Mouse (Mus musculus) embryonic stem cell, embryonic (primary cell): ENCODE measurements around the gene Atp2a1.

ENCODE experiments used
- CTCF ChIA-PET, 4 experiments: fragments of 300-600 bp in 2 of 4; fragments of 350-600 bp in 2 of 4; sonication (Branson Sonifier 250); formaldehyde crosslinking; loops; one replicate each; lab custom pipeline; 2022; ENCODE audit warnings: inconsistent platforms in 2 of 4; lab: Charles Lee
- POLR2A ChIA-PET, 4 experiments: fragments of 300-600 bp in 2 of 4; fragments of 350-600 bp in 2 of 4; sonication (Branson Sonifier 250); formaldehyde crosslinking; loops; one replicate each; lab custom pipeline; 2022; ENCODE audit warnings: antibody characterized with exemption in 4 of 4, inconsistent platforms in 1 of 4; lab: Charles Lee

The Atp2a1 gene

GRCm38 (mm10) chr7:126465246-126466030 is 2.5 kb upstream of the Atp2a1 start:
- ChIA-PET POLR2A (interaction anchor here (0.6 to 7.6 kb wide), 22 partner anchors 9 to 325 kb away, joined by 3 to 62 read pairs (median 4); partner anchors contain the start of genes Sh2b1 (in 4 of the 4), Eif3c (in 1 of the 4) and Spns1 (in 1 of the 4)), CTCF (interaction anchor here (0.5 to 1.5 kb wide), 17 partner anchors 12 to 243 kb away, joined by 3 to 9 read pairs (median 3); partner anchors contain the start of gene Tufm (in 1 of the 4))

- CTCF ChIA-PET, result interaction anchor here in 3 of 4 experiments (0.5 to 1.1 kb wide), 3 partner anchors 29 to 244 kb away, joined by 3 to 6 read pairs (median 4); no protein-coding TSS in a partner anchor
- POLR2A ChIA-PET, result interaction anchor here (0.6 to 7.6 kb wide), 14 partner anchors 10 to 149 kb away, joined by 3 to 62 read pairs (median 4); partner anchors contain the start of genes Sh2b1 (in 3 of the 4), Eif3c (in 1 of the 4) and Spns1 (in 1 of the 4)
Observed at GRCm38 (mm10) chr7:126464836-126465235, 1.9 kb upstream of the Atp2a1 start.

GRCm38 (mm10) chr7:126464121-126464520 is 1.2 kb upstream of the Atp2a1 start:
- ChIA-PET CTCF (no interaction called here), POLR2A (interaction anchor here in 3 of 4 experiments (1.0 to 7.6 kb wide), 7 partner anchors 10 to 150 kb away, joined by 3 to 62 read pairs (median 4); partner anchors contain the start of genes Sh2b1 (in 2 of the 3) and Eif3c (in 1 of the 3))

- CTCF ChIA-PET, result no interaction called here
- POLR2A ChIA-PET, result interaction anchor here in 3 of 4 experiments (1.0 to 7.6 kb wide), 6 partner anchors 11 to 150 kb away, joined by 3 to 62 read pairs (median 4); partner anchors contain the start of gene Sh2b1 (in 2 of the 3)
Observed at GRCm38 (mm10) chr7:126463547-126463946, 639 bp upstream of the Atp2a1 start.

- CTCF ChIA-PET, result interaction anchor here in 3 of 4 experiments (0.6 to 1.1 kb wide), 4 partner anchors 100 to 392 kb away, joined by 3 to 9 read pairs (median 3); no protein-coding TSS in a partner anchor
- POLR2A ChIA-PET, result interaction anchor here in 3 of 4 experiments (0.6 to 7.6 kb wide), 12 partner anchors 13 to 702 kb away, joined by 3 to 62 read pairs (median 4); partner anchors contain the start of gene Sh2b1 (in 3 of the 3)
Observed at GRCm38 (mm10) chr7:126461626-126462025, 1.3 kb downstream of the Atp2a1 start.

- ChIA-PET CTCF (interaction anchor here in 3 of 4 experiments (0.5 to 1.1 kb wide), 3 partner anchors 24 to 194 kb away, joined by 3 to 4 read pairs (median 3); no protein-coding TSS in a partner anchor), POLR2A (interaction anchor here in 3 of 4 experiments (0.6 to 7.6 kb wide), 6 partner anchors 14 to 127 kb away, joined by 3 to 62 read pairs (median 4); partner anchors contain the start of gene Sh2b1 (in 2 of the 3))
Observed at GRCm38 (mm10) chr7:126460623-126461399, 2.1 kb downstream of the Atp2a1 start.

- CTCF ChIA-PET, result interaction anchor here in 2 of 4 experiments (0.6 to 1.1 kb wide), 2 partner anchors 8 to 295 kb away, joined by 3 read pairs; no protein-coding TSS in a partner anchor
- POLR2A ChIA-PET, result interaction anchor here in 2 of 4 experiments (0.5 to 1.5 kb wide), 5 partner anchors 18 to 107 kb away, joined by 3 to 6 read pairs (median 3); no protein-coding TSS in a partner anchor
Observed at GRCm38 (mm10) chr7:126458844-126459618, 3.9 kb downstream of the Atp2a1 start.

GRCm38 (mm10) chr7:126458225-126458624 is 4.7 kb downstream of the Atp2a1 start:
- CTCF ChIA-PET, result interaction anchor here in 1 of 4 experiments (1.1 kb wide), 1 partner anchor 9 kb away, joined by 3 read pairs; no protein-coding TSS in a partner anchor
- POLR2A ChIA-PET, result interaction anchor here in 2 of 4 experiments (0.6 to 1.4 kb wide), 4 partner anchors 9 to 107 kb away, joined by 3 to 7 read pairs (median 5); no protein-coding TSS in a partner anchor

- ChIA-PET CTCF (no interaction called here), POLR2A (interaction anchor here in 2 of 4 experiments (1.3 to 1.4 kb wide), 3 partner anchors 10 to 19 kb away, joined by 4 to 7 read pairs (median 5); partner anchors contain the start of gene Sh2b1 (in 1 of the 2))
Observed at GRCm38 (mm10) chr7:126456382-126457266, 6.3 kb downstream of the Atp2a1 start.

- POLR2A ChIA-PET, result interaction anchor here in 2 of 4 experiments (1.4 to 1.5 kb wide), 2 partner anchors 12 to 20 kb away, joined by 5 read pairs; partner anchors contain the start of gene Sh2b1 (in 1 of the 2)
- CTCF ChIA-PET, result no interaction called here
Observed at GRCm38 (mm10) chr7:126455242-126455641, 7.7 kb downstream of the Atp2a1 start.

- ChIA-PET POLR2A (interaction anchor here in 3 of 4 experiments (0.6 to 1.7 kb wide), 9 partner anchors 9 to 407 kb away, joined by 3 to 7 read pairs (median 4); partner anchors contain the start of genes Sh2b1 (in 2 of the 3) and Atp2a1 (in 1 of the 3)), CTCF (interaction anchor here in 1 of 4 experiments (0.6 kb wide), 1 partner anchor 878 kb away, joined by 4 read pairs; no protein-coding TSS in a partner anchor)
Observed at GRCm38 (mm10) chr7:126453861-126454260, 9.0 kb downstream of the Atp2a1 start.

- POLR2A ChIA-PET, result interaction anchor here in 3 of 4 experiments (0.6 to 1.7 kb wide), 3 partner anchors 13 to 23 kb away, joined by 3 to 5 read pairs (median 3); partner anchors contain the start of gene Sh2b1 (in 1 of the 3)
- CTCF ChIA-PET, result no interaction called here
Observed at GRCm38 (mm10) chr7:126452244-126452643, 10.7 kb downstream of the Atp2a1 start.

GRCm38 (mm10) chr7:126450641-126451040 is 12.3 kb downstream of the Atp2a1 start:
- ChIA-PET CTCF (interaction anchor here in 2 of 4 experiments (0.6 kb wide), 2 partner anchors 15 to 17 kb away, joined by 3 read pairs; no protein-coding TSS in a partner anchor), POLR2A (interaction anchor here in 2 of 4 experiments (0.7 to 1.8 kb wide), 4 partner anchors 15 to 25 kb away, joined by 4 to 5 read pairs (median 5); partner anchors contain the start of gene Sh2b1 (in 2 of the 2))

GRCm38 (mm10) chr7:126449991-126450390 is 12.9 kb downstream of the Atp2a1 start:
- POLR2A ChIA-PET, result interaction anchor here in 1 of 4 experiments (0.7 to 1.5 kb wide), 7 partner anchors 10 to 50 kb away, joined by 3 to 5 read pairs (median 4); partner anchors contain the start of gene Sh2b1
- CTCF ChIA-PET, result interaction anchor here in 3 of 4 experiments (0.5 to 1.0 kb wide), 3 partner anchors 13 to 16 kb away, joined by 3 to 9 read pairs (median 4); no protein-coding TSS in a partner anchor

GRCm38 (mm10) chr7:126448481-126448880 is 14.4 kb downstream of the Atp2a1 start:
- CTCF ChIA-PET, result no interaction called here
- POLR2A ChIA-PET, result interaction anchor here in 1 of 4 experiments (0.6 to 1.2 kb wide), 2 partner anchors 9 to 88 kb away, joined by 3 read pairs; no protein-coding TSS in a partner anchor
